Comparison of ENCODE assay signal across 25 mouse cellular contexts in genomic region chr14:47554236-47554635, GRCm38 (mm10). TPM values are rescaled to one million over a fixed set of nuclear protein-coding genes. Genes with fewer than 3 reads are reported as not detected.
DNase-seq lines count a peak whose midpoint lies in the region; ATAC-seq lines count a peak whose summit lies in the region.
"Had no signal": no experiment of that assay in that cellular context is flagged by ENCODE, and none has a peak within 500 bp of the region (broad histone marks: within the 10 kb centered on the region; RNA-seq: fewer than 3 reads in every experiment).

No protein-coding gene starts in this region.

- H3K27ac ChIP-seq in midbrain, embryonic 13.5 days: no peak overlapping the region
- H3K27ac ChIP-seq: embryonic facial prominence, embryonic 12.5 days; embryonic facial prominence, embryonic 15.5 days; gastrocnemius, adult 2 months; heart, embryonic 10.5 days; hindbrain, embryonic 12.5 days; hindbrain, embryonic 15.5 days had no signal

- H3K9me3 ChIP-seq in midbrain, embryonic 13.5 days: no peaks in the 10 kb centered on the region
- H3K9me3 ChIP-seq: embryonic facial prominence, embryonic 12.5 days; embryonic facial prominence, embryonic 15.5 days; G1E; heart, embryonic 10.5 days; hindbrain, embryonic 12.5 days; hindbrain, embryonic 15.5 days had no signal

- H3K27me3 ChIP-seq in midbrain, embryonic 13.5 days: no peaks in the 10 kb centered on the region
- H3K27me3 ChIP-seq: CH12.LX; embryonic facial prominence, embryonic 12.5 days; embryonic facial prominence, embryonic 15.5 days; hindbrain, embryonic 12.5 days; hindbrain, embryonic 15.5 days; Patski had no signal

- no peak overlapping the region for H3K9ac ChIP-seq in midbrain, embryonic 13.5 days (replicated peaks)
- H3K9ac ChIP-seq: embryonic facial prominence, embryonic 12.5 days; embryonic facial prominence, embryonic 15.5 days; forebrain, postnatal 0 days; hindbrain, embryonic 12.5 days; hindbrain, embryonic 15.5 days had no signal

- no peak overlapping the region for H3K4me2 ChIP-seq in midbrain, embryonic 13.5 days (replicated peaks)
- H3K4me2 ChIP-seq: embryonic facial prominence, embryonic 12.5 days; embryonic facial prominence, embryonic 15.5 days; hindbrain, embryonic 12.5 days; hindbrain, embryonic 15.5 days had no signal

- H3K4me3 ChIP-seq in midbrain, embryonic 13.5 days (replicated peaks): no peak overlapping the region
- H3K4me3 ChIP-seq: embryonic facial prominence, embryonic 12.5 days; embryonic facial prominence, embryonic 15.5 days; gastrocnemius, adult 2 months; heart, embryonic 10.5 days; hindbrain, embryonic 12.5 days; hindbrain, embryonic 15.5 days had no signal

- DNase-seq in 416B (ENCODE audit: low read depth): peak; percentile 51
- peak; percentile 11 for DNase-seq in A20 (ENCODE audit: low read depth, low spot score)
- DNase-seq in right cerebral cortex, postnatal 10 days (ENCODE audit: low spot score in 2 of 2): no peak
- DNase-seq in left cerebral cortex, adult 11 months (ENCODE audit: low spot score): no peak
- DNase-seq: adrenal gland, postnatal 14 days; B cell, adult 2 months; cerebellum, adult 11 months; cerebellum, adult 2 months; cerebellum, adult 9-11 months; cerebellum, postnatal 25 days; forebrain, postnatal 0 days; gastrocnemius, adult 2 months; gastrocnemius, postnatal 14 days; heart, adult 18-20 months had no signal

- no peaks in the 10 kb centered on the region for H3K4me1 ChIP-seq in midbrain, embryonic 13.5 days (replicated peaks)
- H3K4me1 ChIP-seq: embryonic facial prominence, embryonic 12.5 days; embryonic facial prominence, embryonic 15.5 days; heart, embryonic 10.5 days; hindbrain, embryonic 12.5 days; hindbrain, embryonic 15.5 days had no signal

- WGBS in midbrain, embryonic 13.5 days: 90% methylated on average over 3 of the region's 4 CpGs

- peak; percentile 44 for ATAC-seq in megakaryocyte progenitor cell, adult 5-6 weeks (replicated peaks; ENCODE audit: poor library complexity)
- no peak for ATAC-seq in midbrain, embryonic 13.5 days
- ATAC-seq: forebrain, embryonic 14.5 days; forebrain, postnatal 0 days; Patski had no signal

- peaks cover 66% of the 10 kb centered on the region for H3K36me3 ChIP-seq in midbrain, embryonic 13.5 days

RNA-seq across cellular contexts. Expression of gene Atg14, which starts 16.2 kb away (rescaled TPM):
- 6.1 and 7.5 TPM in 2 replicates for total RNA-seq in megakaryocyte progenitor cell, adult 5-6 weeks (2015)
- total RNA-seq in megakaryocyte progenitor cell, adult 5-6 weeks (2017): 7.1 and 10.9 TPM in 2 replicates
- polyA plus RNA-seq in midbrain, embryonic 13.5 days (2015; fragmentation: Nextera tagmentation; extraction: Ambion mirVana): 21.2 and 21.9 TPM in 2 replicates

Comparison
In these comparisons a context has a peak if more than half of its experiments do, and no peak if none do; other contexts are left out.
1. DNase-seq: peak in 416B (single experiment) and A20 (single experiment); none in right cerebral cortex, postnatal 10 days (0 of 2) and left cerebral cortex, adult 11 months (single experiment).